Mouse (Mus musculus) bone marrow, adult 2 months (tissue): ENCODE results near the gene Gcnt1. TPM values are rescaled to one million over a fixed set of nuclear protein-coding genes. Genes with fewer than 3 reads are reported as not detected.

Source experiments
- H3K27ac ChIP-seq: fragments of 200-500 bp; 2 replicates; pipeline ENCODE4 v1.5.1; 2012; ENCODE audit warnings: low read depth, mild to moderate bottlenecking, control low read depth, inconsistent platforms, low read length; ENCODE audit not compliant: control insufficient read depth, poor library complexity, insufficient read depth
- H3K4me1 ChIP-seq: fragments of 200-500 bp; 2 replicates; pipeline ENCODE4 v1.6.1; 2011; ENCODE audit warnings: low read length; ENCODE audit not compliant: control insufficient read depth, insufficient read depth
- H3K4me3 ChIP-seq: fragments of 200-500 bp; replicated peaks from 2 replicates; pipeline ENCODE3; 2011; ENCODE audit warnings: mild to moderate bottlenecking, low read depth, low read length, control low read depth; ENCODE audit not compliant: control insufficient read depth
- CTCF ChIP-seq: fragments of 200-500 bp; IDR thresholded peaks from 2 replicates; pipeline ENCODE4 v1.5.1; 2011; ENCODE audit warnings: low read length, control low read depth; ENCODE audit not compliant: control insufficient read depth, insufficient read depth
- POLR2A ChIP-seq: fragments of 200-500 bp; IDR thresholded peaks from 2 replicates; pipeline ENCODE4 v1.6.1; 2011; ENCODE audit warnings: low read depth, mild to moderate bottlenecking, control low read depth, low read length, borderline replicate concordance; ENCODE audit not compliant: control insufficient read depth
- WGBS: fragments of 180-500 bp; shearing (Covaris S2); methylation state at CpG from one replicate; pipeline ENCODE4 v1.1.7; 2018; 5-methylcytosine and 5-hydroxymethylcytosine counted together
- polyA plus RNA-seq: library from polyadenylated mRNA; stranded (reverse); fragments of >200 nt; gene quantifications from 2 replicates; pipeline ENCODE4 v1.2.4, GENCODE M21; 2011; ENCODE audit warnings: low replicate concordance; ENCODE audit not compliant: missing spikeins, insufficient read depth, insufficient read length

Gcnt1 gene
- 26.3 and 26.6 TPM in 2 replicates for polyA plus RNA-seq

DNA sequence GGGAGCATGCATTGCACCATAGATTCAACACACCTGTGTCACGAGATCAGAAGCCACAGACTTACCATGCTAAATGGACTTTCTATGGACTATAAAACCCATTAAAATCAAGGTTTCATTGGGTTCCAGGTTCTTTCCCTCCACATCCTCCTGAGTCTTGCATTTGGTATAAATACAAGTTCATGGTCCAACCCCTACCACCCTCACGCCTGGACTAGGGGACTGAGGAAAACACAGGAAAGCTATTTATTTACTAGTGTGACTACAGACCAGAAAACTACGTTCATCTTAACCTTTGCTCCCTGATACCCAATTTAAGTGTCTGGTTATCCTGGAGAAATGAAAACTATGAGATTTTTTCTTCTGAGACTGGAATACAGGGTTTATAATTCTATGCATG is at the start of gene Gcnt1:
Gene Gcnt1 (minus strand): TSS at position 144 of the 400 bp plus-strand sequence.
- Histone ChIP-seq H3K4me1 (no peaks in the 10 kb centered on the region), H3K27ac (no peak within 1 kb of the TSS), H3K4me3 (no peak within 1 kb of the TSS)
- TF ChIP-seq POLR2A (no peak), CTCF (no peak)
- WGBS, result 76% methylated on average over 3 of the region's 3 CpGs

DNA sequence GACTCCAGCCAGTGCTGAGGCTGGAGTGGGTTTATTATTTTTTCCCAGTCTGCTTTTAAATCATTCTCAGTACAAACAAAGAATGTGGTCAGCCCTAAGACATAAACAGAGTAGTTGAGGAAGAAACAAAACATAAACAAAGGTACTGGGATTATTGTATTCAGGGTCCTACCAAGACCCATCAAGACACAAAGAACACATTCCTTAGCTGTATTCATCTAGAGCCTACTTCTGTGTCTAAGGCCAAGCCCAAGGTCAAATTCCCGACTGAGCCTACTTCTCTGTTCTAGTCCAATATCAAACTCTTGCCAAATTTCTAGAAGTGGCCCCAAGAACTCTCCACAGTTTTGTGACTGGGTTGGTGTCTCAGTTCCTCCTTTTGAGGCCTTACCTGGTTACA is 45.2 kb upstream of the Gcnt1 start:
- TF ChIP-seq CTCF (no peak), POLR2A (no peak)
- Histone ChIP-seq H3K27ac (no peak overlapping the region), H3K4me3 (no peak overlapping the region), H3K4me1 (no peaks in the 10 kb centered on the region)
- 64% methylated on average over 1 of the region's 1 CpGs for WGBS

DNA sequence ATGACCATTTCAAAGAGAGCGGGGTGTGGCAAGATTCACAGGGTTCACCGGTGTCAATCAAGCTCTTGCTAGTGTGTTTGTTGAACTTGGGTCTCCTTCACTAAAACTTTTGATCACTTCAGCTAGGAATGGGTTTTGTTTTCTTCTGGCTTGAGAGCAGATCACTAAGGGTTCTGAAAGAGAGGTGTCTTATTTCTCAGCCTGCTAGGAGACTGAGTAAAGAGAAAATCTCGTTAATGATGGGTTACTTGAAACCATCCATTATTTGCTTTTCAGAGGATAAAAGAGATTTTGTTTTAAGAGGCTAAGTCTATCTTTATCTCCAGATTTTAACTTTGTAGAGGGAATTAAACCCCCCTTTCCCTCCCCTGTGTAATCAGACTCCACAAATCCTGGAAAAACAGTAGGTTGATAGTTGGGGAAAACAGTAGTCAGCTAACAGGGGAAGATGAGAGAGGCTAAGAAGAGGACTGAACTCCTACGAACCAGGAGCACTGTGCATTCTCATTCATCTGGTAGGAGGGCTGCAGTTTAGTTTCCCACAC is 40.3 kb upstream of the Gcnt1 start:
- no peak overlapping the region for H3K27ac ChIP-seq
- TF ChIP-seq POLR2A, result no peak
- TF ChIP-seq CTCF, result no peak
- WGBS, result 77% methylated on average over 4 of the region's 4 CpGs
- no peaks in the 10 kb centered on the region for H3K4me1 ChIP-seq
- H3K4me3 ChIP-seq, result no peak overlapping the region

DNA sequence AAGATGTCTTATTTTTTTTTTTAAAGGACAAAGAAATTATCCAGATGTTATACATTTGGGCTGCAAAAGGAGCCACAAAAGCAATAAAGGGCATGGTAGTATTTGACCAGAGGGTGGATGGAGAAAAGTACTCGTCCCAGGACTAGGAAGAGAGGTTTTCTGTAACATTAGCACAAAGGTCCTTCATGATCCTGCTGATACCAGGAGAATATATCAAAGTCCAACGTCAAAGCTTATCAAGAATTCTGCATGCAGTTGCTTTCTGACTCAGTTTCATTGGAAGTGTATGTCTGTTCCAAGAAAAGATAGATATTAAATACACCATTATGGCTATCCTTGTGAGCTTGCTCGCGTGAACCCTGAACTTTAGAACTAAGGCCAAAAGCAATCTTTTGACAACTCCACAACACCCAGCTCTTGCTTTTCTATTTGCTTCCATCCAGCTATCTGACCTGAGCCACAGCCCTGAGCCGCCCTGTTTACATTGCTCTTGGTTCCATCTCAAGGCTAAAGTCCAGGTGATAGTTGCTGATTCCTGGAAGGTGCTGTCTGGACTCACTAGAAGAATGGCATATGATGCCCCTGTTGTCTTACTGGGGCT is 37.9 kb upstream of the Gcnt1 start:
- Histone ChIP-seq H3K4me1 (no peaks in the 10 kb centered on the region), H3K4me3 (no peak overlapping the region), H3K27ac (no peak overlapping the region)
- TF ChIP-seq CTCF (no peak), POLR2A (no peak)
- 74% methylated on average over 5 of the region's 5 CpGs for WGBS

DNA sequence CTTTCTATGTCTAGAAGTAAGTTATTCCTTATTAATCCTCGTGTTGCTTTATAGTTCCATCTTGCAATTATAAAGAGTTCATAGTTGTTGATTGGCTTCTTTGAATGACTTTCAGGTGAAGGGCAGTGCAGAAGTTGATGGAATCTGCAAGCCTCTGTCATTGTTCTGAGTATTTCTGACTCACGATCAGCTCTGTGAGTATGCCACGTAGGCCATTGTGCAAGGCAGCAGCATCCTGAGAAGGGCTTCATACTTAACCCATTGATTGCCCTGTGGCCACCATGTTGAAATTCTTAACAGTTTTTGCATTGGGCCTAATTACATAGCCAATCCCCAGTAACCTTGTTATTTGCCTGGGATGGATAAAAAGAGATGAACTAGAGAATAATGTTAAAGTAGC is 36.7 kb upstream of the Gcnt1 start:
- 61% methylated on average over 3 of the region's 3 CpGs for WGBS
- TF ChIP-seq CTCF (no peak), POLR2A (no peak)
- no peak overlapping the region for H3K4me3 ChIP-seq
- no peak overlapping the region for H3K27ac ChIP-seq
- no peaks in the 10 kb centered on the region for H3K4me1 ChIP-seq

DNA sequence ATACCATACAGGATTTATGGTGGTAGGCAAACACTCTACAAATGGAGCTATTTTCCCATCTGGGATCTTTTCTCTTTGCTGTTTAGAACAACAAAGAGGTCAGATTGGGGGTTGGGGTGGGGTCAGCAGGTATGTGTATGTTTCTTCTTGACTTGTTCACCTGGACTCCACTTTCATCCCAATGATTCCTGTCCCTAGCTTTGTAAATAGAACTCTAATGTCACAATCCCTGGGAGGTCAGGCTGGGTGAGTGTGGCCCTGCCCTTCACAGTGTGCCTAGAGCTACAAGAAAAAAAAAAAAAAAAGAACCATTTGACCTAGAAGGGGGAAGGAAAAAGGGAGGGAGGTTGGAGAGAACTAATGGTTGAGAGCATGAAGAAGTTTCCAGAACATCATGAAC is 35.9 kb upstream of the Gcnt1 start:
- H3K4me1 ChIP-seq, result no peaks in the 10 kb centered on the region
- TF ChIP-seq POLR2A (no peak), CTCF (no peak)
- no peak overlapping the region for H3K4me3 ChIP-seq
- no peak overlapping the region for H3K27ac ChIP-seq

DNA sequence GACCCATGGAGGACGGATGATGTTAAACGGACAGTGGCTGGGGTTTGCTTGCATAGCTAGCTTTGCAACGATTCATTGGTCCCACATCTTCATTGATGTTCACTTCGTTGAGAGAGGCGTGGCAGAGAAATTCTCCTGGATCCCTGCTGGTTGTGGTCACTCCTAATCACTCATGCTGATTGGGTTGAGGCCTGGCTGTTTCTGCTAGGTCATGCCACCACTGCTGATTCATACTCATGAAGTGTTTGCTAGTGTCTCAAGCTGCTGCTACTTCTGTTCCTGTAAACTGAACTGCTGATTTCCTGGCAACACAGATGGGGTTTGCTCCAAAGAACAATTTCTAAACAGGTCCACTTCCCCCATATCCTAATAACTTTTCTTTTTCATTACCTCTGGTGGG is 34.2 kb upstream of the Gcnt1 start:
- TF ChIP-seq CTCF (no peak), POLR2A (no peak)
- 86% methylated on average over 5 of the region's 5 CpGs for WGBS

DNA sequence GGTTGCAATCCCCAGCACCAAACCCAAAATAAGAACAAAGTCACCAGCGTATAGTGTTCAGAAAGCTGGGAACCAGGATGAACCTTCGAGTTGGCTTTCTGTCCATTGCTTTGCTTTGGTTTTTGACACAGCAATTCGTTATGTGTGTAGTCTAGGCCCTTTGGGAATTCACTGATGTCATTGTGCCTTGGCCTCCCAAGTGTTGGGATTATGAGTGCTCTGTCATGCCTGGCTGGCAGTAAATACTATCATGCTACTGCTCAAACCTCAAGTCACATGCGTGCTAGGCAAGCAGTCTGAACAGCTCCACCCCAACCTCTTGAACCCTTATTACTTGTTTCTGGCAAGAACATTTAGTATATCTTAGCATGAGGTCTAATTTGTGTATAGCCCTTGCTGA is 30.5 kb upstream of the Gcnt1 start:
- H3K27ac ChIP-seq, result no peak overlapping the region
- no peak for TF ChIP-seq POLR2A
- no peak for TF ChIP-seq CTCF
- H3K4me1 ChIP-seq, result no peaks in the 10 kb centered on the region
- no peak overlapping the region for H3K4me3 ChIP-seq
- WGBS, result 84% methylated on average over 4 of the region's 4 CpGs

More for the DNA sequence above, 34.2 kb upstream of the Gcnt1 start:
- no peak overlapping the region for H3K4me3 ChIP-seq
- H3K4me1 ChIP-seq, result no peaks in the 10 kb centered on the region
- H3K27ac ChIP-seq, result no peak overlapping the region
